Mouse (Mus musculus) myocyte (in vitro differentiated cells): ENCODE measurements around the gene C77080.

Experiments used
- CEBPB ChIP-seq: IDR thresholded peaks from 2 replicates; pipeline ENCODE4 v1.6.1; 2011; ENCODE audit warnings: mild to moderate bottlenecking, moderate library complexity; ENCODE audit not compliant: poor library complexity, insufficient read depth, severe bottlenecking
- E2F4 ChIP-seq: IDR thresholded peaks from one replicate; pipeline ENCODE4 v1.6.1; 2011; ENCODE audit warnings: mild to moderate bottlenecking, control low read depth, moderate library complexity; ENCODE audit not compliant: insufficient read depth
- MAX ChIP-seq: IDR thresholded peaks from one replicate; pipeline ENCODE4 v1.6.1; 2011; ENCODE audit warnings: low read depth, mild to moderate bottlenecking, control low read depth
- MYOD1 ChIP-seq, 3 experiments: IDR thresholded peaks; one replicate each; pipeline ENCODE4 v1.6.1; 2011; ENCODE audit warnings: control low read depth in 2 of 3, low read depth in 2 of 3, mild to moderate bottlenecking in 2 of 3, moderate library complexity in 1 of 3; ENCODE audit not compliant: insufficient read length in 2 of 3, control insufficient read depth in 1 of 3
- MYOG ChIP-seq, 3 experiments: IDR thresholded peaks; one replicate each; pipeline ENCODE4 v1.6.1; 2011; ENCODE audit warnings: control low read depth in 2 of 3, low read depth in 2 of 3, mild to moderate bottlenecking in 2 of 3; ENCODE audit not compliant: insufficient read length in 2 of 3, control insufficient read depth in 1 of 3, insufficient read depth in 1 of 3
- POLR2A ChIP-seq: IDR thresholded peaks from one replicate; pipeline ENCODE4 v1.6.1; 2011; ENCODE audit warnings: low read depth, mild to moderate bottlenecking, control low read depth, moderate library complexity; ENCODE audit not compliant: insufficient read length
- POLR2AphosphoS2 ChIP-seq: IDR thresholded peaks from one replicate; pipeline ENCODE4 v1.6.1; 2011; ENCODE audit warnings: low read depth, control low read depth; ENCODE audit not compliant: insufficient read length
- REST ChIP-seq: IDR thresholded peaks from one replicate; pipeline ENCODE4 v1.6.1; 2011; ENCODE audit warnings: mild to moderate bottlenecking, control low read depth, moderate library complexity; ENCODE audit not compliant: insufficient read depth, insufficient read length
- SRF ChIP-seq: IDR thresholded peaks from one replicate; pipeline ENCODE4 v1.6.1; 2011; ENCODE audit warnings: low read depth; ENCODE audit not compliant: control insufficient read depth, insufficient read length
- TCF12 ChIP-seq: IDR thresholded peaks from one replicate; pipeline ENCODE4 v1.6.1; 2011; ENCODE audit warnings: mild to moderate bottlenecking, control low read depth; ENCODE audit not compliant: poor library complexity, insufficient read depth, severe bottlenecking
- TCF3 ChIP-seq: IDR thresholded peaks from one replicate; pipeline ENCODE4 v1.6.1; 2011; ENCODE audit warnings: low read depth, control low read depth; ENCODE audit not compliant: insufficient read length
- USF1 ChIP-seq: IDR thresholded peaks from one replicate; pipeline ENCODE4 v1.6.1; 2011; ENCODE audit warnings: low read depth, mild to moderate bottlenecking, control low read depth, moderate library complexity

DNA sequence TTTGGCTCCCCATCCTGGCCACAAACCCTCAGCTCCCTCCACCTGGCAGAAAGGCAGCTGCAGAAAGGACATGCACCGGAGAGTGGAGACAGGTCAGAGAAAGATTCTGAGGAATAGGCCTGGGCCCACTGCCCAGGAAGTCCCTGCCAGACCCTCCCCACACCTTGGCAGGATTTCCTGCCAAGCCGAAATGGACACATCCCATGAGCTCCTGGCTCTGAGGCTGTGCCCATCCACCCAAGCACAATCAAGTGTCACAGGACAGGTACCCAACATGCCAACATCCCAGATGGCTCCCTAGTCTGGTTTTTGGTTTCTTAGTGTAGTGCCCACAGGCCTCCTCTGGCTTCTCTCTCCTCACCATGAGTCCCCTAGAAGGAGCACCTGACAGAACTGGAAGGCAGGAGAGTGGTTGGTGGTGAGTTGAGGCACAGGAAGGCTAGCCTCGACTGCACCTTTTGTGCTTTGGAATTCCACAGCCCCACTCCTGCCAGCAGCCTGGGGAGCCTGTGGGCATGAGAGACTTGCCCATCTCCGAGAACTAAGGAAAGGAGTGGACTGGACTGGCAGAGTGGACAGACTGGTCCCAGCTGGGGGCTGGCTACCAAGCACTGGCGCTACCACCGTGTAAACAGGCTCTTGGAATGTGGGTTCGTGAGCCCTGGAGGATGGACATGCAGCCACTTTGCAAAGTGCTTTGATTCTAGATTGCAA is 40.7 kb downstream of the C77080 start:
- TF ChIP-seq MYOG (IDR thresholded peaks at IDR 0.05; ENCODE audit: control insufficient read depth in 1 of 3, insufficient read depth in 1 of 3, insufficient read length in 2 of 3, low read depth in 2 of 3) (no peak), TCF3 (no peak), USF1 (no peak), POLR2A (peak; percentile 1), MAX (no peak), E2F4 (no peak), MYOD1 (IDR thresholded peaks at IDR 0.05; ENCODE audit: control insufficient read depth in 1 of 3, insufficient read length in 2 of 3, low read depth in 2 of 3) (no peak), CEBPB (no peak), TCF12 (no peak), POLR2AphosphoS2 (peak; percentile 71), SRF (no peak), REST (no peak)
